In genomic region chr19:4608511-4608910, GRCm38 (mm10) we compare ENCODE assay signal across 19 mouse cellular contexts. TPM values are rescaled to one million over a fixed set of nuclear protein-coding genes. Genes with fewer than 3 reads are reported as not detected.
A peak's percentile ranks its signal among the peaks of the same experiment; 100 is the strongest.
DNase-seq lines count a peak whose midpoint lies in the region; ATAC-seq and TF ChIP-seq lines count a peak whose summit lies in the region.
"Had no signal": no experiment of that assay in that cellular context is flagged by ENCODE, and none has a peak within 500 bp of the region (broad histone marks: within the 10 kb centered on the region; RNA-seq: fewer than 3 reads in every experiment).

No protein-coding gene starts in this region.

- no peak for TF ChIP-seq POLR2A in testis, adult 2 months (IDR thresholded peaks at IDR 0.05; ENCODE audit: control insufficient read depth, low read depth, low read length)

- no peak overlapping the region for H3K4me3 ChIP-seq in heart, embryonic 11.5 days (ENCODE audit: low read depth, low read length)
- peak overlapping the region; percentile 75 for H3K4me3 ChIP-seq in testis, adult 2 months (ENCODE audit: control insufficient read depth, low read depth, low read length)
- H3K4me3 ChIP-seq: embryonic facial prominence, embryonic 12.5 days; forebrain, embryonic 13.5 days; forebrain, embryonic 15.5 days had no signal

- peaks cover 9% of the 10 kb centered on the region for H3K36me3 ChIP-seq in heart, embryonic 11.5 days (ENCODE audit: control insufficient read depth, insufficient read depth, low read length)
- no peaks in the 10 kb centered on the region for H3K36me3 ChIP-seq in testis, adult 2 months (ENCODE audit: control insufficient read depth, insufficient read depth, low read length)

- no peak overlapping the region for H3K9ac ChIP-seq in heart, embryonic 11.5 days (ENCODE audit: low read depth, low read length)
- H3K9ac ChIP-seq: embryonic facial prominence, embryonic 12.5 days; forebrain, embryonic 13.5 days; forebrain, embryonic 15.5 days; forebrain, postnatal 0 days had no signal

- TF ChIP-seq CTCF in testis, adult 2 months (IDR thresholded peaks at IDR 0.05; ENCODE audit: control insufficient read depth, insufficient read depth, insufficient replicate concordance, low read depth, low read length), result no peak

- H3K9me3 ChIP-seq in heart, embryonic 11.5 days (replicated peaks; ENCODE audit: control insufficient read depth, low read length), result no peaks in the 10 kb centered on the region
- H3K9me3 ChIP-seq: embryonic facial prominence, embryonic 12.5 days; forebrain, embryonic 13.5 days; forebrain, embryonic 15.5 days had no signal

- H3K4me2 ChIP-seq in heart, embryonic 11.5 days, result no peak overlapping the region
- H3K4me2 ChIP-seq: embryonic facial prominence, embryonic 12.5 days; forebrain, embryonic 13.5 days; forebrain, embryonic 15.5 days had no signal

- peak; percentile 94 for DNase-seq in heart, adult 11 months
- DNase-seq in testis, postnatal 14 days (ENCODE audit: low spot score), result no peak
- no peak for DNase-seq in thymus, postnatal 14 days
- DNase-seq: adrenal gland, adult 2 months; adrenal gland, postnatal 10 days; adrenal gland, postnatal 25 days; cerebellum, adult 11 months; cerebellum, adult 18-20 months; cerebellum, adult 8-10 months; cerebellum, adult 9-11 months; cerebellum, postnatal 14 days; cerebellum, postnatal 36 days; embryo, embryonic 11 days; forebrain, postnatal 0 days had no signal

- 70% methylated on average over 4 of the region's 4 CpGs for WGBS in heart, embryonic 11.5 days (ENCODE audit: insufficient replicate concordance)

- H3K27me3 ChIP-seq in heart, embryonic 11.5 days (ENCODE audit: control insufficient read depth, insufficient read depth, low read length), result 0 out of 2 replicates have a peak, but pooled peaks cover 1% of the 10 kb centered on the region
- H3K27me3 ChIP-seq in testis, adult 2 months (ENCODE audit: control insufficient read depth, insufficient read depth, low read length), result no peaks in the 10 kb centered on the region
- H3K27me3 ChIP-seq: embryonic facial prominence, embryonic 12.5 days; forebrain, embryonic 13.5 days; forebrain, embryonic 15.5 days had no signal

- H3K27ac ChIP-seq in heart, embryonic 11.5 days (ENCODE audit: low read depth, low read length), result no peak overlapping the region
- no peak overlapping the region for H3K27ac ChIP-seq in testis, adult 2 months (ENCODE audit: control insufficient read depth, insufficient read depth, low read depth, low read length)
- H3K27ac ChIP-seq: embryonic facial prominence, embryonic 12.5 days; forebrain, embryonic 13.5 days; forebrain, embryonic 15.5 days had no signal

- H3K4me1 ChIP-seq in heart, embryonic 11.5 days (ENCODE audit: control insufficient read depth, insufficient read depth, low read length), result peaks cover 3% of the 10 kb centered on the region; the same call in 1 of the 2 replicates
- H3K4me1 ChIP-seq in testis, adult 2 months (ENCODE audit: control insufficient read depth, insufficient read depth, low read length), result no peaks in the 10 kb centered on the region

- ATAC-seq in heart, embryonic 11.5 days (replicated peaks; ENCODE audit: insufficient number of reproducible peaks, low FRiP score, low TSS enrichment), result no peak
- ATAC-seq: forebrain, embryonic 13.5 days; forebrain, embryonic 15.5 days; forebrain, postnatal 0 days had no signal

RNA-seq across cellular contexts. Expression of gene Lrfn4, which starts 7.0 kb away (rescaled TPM):
- polyA plus RNA-seq in heart, embryonic 11.5 days (2014; fragmentation: Nextera tagmentation; extraction: Ambion mirVana), result 4.7 TPM in 2 replicates
- 1.7 and 1.9 TPM in 2 replicates for polyA plus RNA-seq in testis, adult 2 months (2012; rRNA removed)

RNA-seq across cellular contexts. Expression of gene Rce1, which starts 16.9 kb away (rescaled TPM):
- 39.0 and 39.9 TPM in 2 replicates for polyA plus RNA-seq in heart, embryonic 11.5 days (2014; fragmentation: Nextera tagmentation; extraction: Ambion mirVana)
- 41.2 and 43.7 TPM in 2 replicates for polyA plus RNA-seq in testis, adult 2 months (2012; rRNA removed)
